Mouse (Mus musculus) lung, embryonic 14.5 days (tissue): ENCODE measurements around the gene Pappa. TPM values are rescaled to one million over a fixed set of nuclear protein-coding genes. Genes with fewer than 3 reads are reported as not detected.
A peak's percentile ranks its signal among the peaks of the same experiment; 100 is the strongest.

Experiments used
- ATAC-seq: fragments of 200-750 bp; cut with Nextera tagmentation; 2 replicates; pipeline ENCODE4 v1.8.0; 2017; ENCODE audit warnings: mild to moderate bottlenecking, moderate TSS enrichment, moderate library complexity; ENCODE audit not compliant: insufficient read depth
- DNase-seq: peaks from one replicate; pipeline ENCODE4 v3.0.0-alpha.2; 2015
- H3K27ac ChIP-seq: fragments of 300-500 bp; sonication (generic); 2 replicates; pipeline ENCODE4 v1.5.1; 2014; ENCODE audit warnings: low read depth, mild to moderate bottlenecking, moderate library complexity
- H3K27me3 ChIP-seq: fragments of 300-500 bp; sonication (generic); 2 replicates; pipeline ENCODE4 v1.6.1; 2014; ENCODE audit warnings: low read length, control low read depth; ENCODE audit not compliant: insufficient read depth
- H3K36me3 ChIP-seq: fragments of 300-500 bp; sonication (generic); 2 replicates; pipeline ENCODE4 v1.6.1; 2014; ENCODE audit warnings: control low read depth; ENCODE audit not compliant: insufficient read depth
- H3K4me1 ChIP-seq: fragments of 300-500 bp; sonication (generic); 2 replicates; pipeline ENCODE4 v1.6.1; 2014; ENCODE audit warnings: antibody characterized with exemption, control low read depth; ENCODE audit not compliant: insufficient read depth
- H3K4me2 ChIP-seq: fragments of 300-500 bp; sonication (generic); 2 replicates; pipeline ENCODE4 v1.6.1; 2014; ENCODE audit warnings: mild to moderate bottlenecking
- H3K4me3 ChIP-seq: fragments of 300-500 bp; sonication (generic); 2 replicates; pipeline ENCODE4 v1.5.1; 2014; ENCODE audit warnings: low read depth, low read length
- H3K9ac ChIP-seq: fragments of 300-500 bp; sonication (generic); 2 replicates; pipeline ENCODE4 v1.6.1; 2014
- H3K9me3 ChIP-seq: fragments of 300-500 bp; sonication (generic); 2 replicates; pipeline ENCODE4 v1.6.1; 2016; ENCODE audit warnings: low read depth, low read length, control low read depth
- CTCF ChIP-seq: IDR thresholded peaks from 2 replicates; pipeline ENCODE4 v1.5.1; 2016; ENCODE audit warnings: antibody characterized with exemption, low read depth
- whole genome bisulfite sequencing: fragments of 180-500 bp; shearing (Covaris S2); extraction: QIAGEN DNeasy Blood & Tissue Kit; methylation state at CpG from one replicate; pipeline ENCODE4 v1.1.7; 2014; 5-methylcytosine and 5-hydroxymethylcytosine counted together
- polyA plus RNA-seq: library from polyadenylated mRNA; unstranded; fragments of >200 nt; fragmentation: Nextera tagmentation; extraction: Ambion mirVana; gene quantifications from 2 replicates; pipeline ENCODE4 v1.2.1, GENCODE M21; 2014

Gene Pappa
- polyA plus RNA-seq, 1 experiment from 2014 or later = 2.4 TPM

DNA sequence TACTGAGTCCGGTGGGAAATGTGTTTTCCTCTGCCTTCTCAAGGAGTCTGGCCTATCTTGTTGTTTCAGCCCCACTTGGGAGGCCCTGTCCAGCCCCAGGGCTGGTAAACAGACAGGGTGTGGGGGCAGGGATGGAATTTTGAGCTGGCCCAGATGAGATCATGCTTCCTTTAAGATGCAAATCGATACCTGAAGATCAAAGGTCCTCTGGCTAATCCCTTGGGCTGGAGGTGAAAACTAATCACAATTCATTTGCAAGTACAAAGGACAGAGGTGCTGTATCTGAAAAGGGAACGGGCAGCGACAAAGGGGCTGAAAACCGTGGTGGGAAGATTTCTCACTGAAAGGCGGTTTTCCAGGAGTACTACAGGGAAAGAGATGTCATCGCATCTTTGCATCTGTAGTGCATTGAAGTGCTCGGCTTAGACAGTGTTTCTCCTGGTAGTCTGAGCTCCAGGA lies 114.6 kb downstream of the Pappa start:
- no peaks in the 10 kb centered on the region for H3K27me3 ChIP-seq
- no peaks in the 10 kb centered on the region for H3K9me3 ChIP-seq
- no peak overlapping the region for H3K27ac ChIP-seq
- TF ChIP-seq CTCF = no peak
- DNase-seq = no peak
- 18% methylated on average over 8 of the region's 8 CpGs for WGBS
- ATAC-seq = no peak
- no peak overlapping the region for H3K9ac ChIP-seq
- peaks cover 4% of the 10 kb centered on the region; the same call in 1 of the 2 replicates for H3K4me1 ChIP-seq
- no peaks in the 10 kb centered on the region for H3K36me3 ChIP-seq
- no peak overlapping the region for H3K4me2 ChIP-seq
- H3K4me3 ChIP-seq = no peak overlapping the region

DNA sequence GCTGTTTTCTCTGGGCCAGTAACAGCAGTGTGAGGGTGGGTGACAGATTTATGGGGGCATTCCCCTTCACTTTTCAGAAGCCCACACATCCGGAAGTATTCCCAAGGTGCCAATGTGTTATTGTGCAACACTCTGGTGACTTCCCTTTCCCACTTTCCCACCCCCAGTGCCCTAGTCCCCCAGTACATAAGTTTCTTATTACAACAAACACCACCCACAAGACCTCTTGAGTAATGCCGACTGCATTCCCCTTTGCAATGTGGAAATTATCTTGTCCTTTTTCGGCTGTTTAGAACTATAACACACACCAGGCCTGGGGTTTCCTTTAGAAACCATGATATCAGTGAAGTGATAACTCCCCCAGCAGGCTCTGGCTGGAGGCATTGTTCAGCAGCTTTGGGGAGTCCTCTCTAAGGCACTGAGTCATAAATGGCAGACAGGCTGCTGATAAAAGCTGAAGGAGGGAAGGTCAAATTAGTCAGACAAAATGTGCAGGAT lies 118.5 kb downstream of the Pappa start:
- Histone ChIP-seq H3K4me3 (no peak overlapping the region), H3K4me1 (peaks cover 4% of the 10 kb centered on the region; the same call in 1 of the 2 replicates), H3K27ac (no peak overlapping the region), H3K4me2 (no peak overlapping the region), H3K9me3 (no peaks in the 10 kb centered on the region), H3K9ac (no peak overlapping the region), H3K36me3 (no peaks in the 10 kb centered on the region), H3K27me3 (no peaks in the 10 kb centered on the region)
- WGBS = 18% methylated on average over 3 of the region's 3 CpGs
- DNase-seq (peak; percentile 55), ATAC-seq (peak; percentile 78)
- no peak for TF ChIP-seq CTCF

- H3K4me3 ChIP-seq = no peak overlapping the region
- H3K36me3 ChIP-seq = no peaks in the 10 kb centered on the region
- DNase-seq (no peak), ATAC-seq (peak; percentile 53; the same call in 1 of the 2 replicates)
- no peaks in the 10 kb centered on the region for H3K9me3 ChIP-seq
- H3K27me3 ChIP-seq = no peaks in the 10 kb centered on the region
- H3K9ac ChIP-seq = no peak overlapping the region
- H3K27ac ChIP-seq = no peak overlapping the region
- 25% methylated on average over 2 of the region's 2 CpGs for WGBS
- H3K4me1 ChIP-seq = peaks cover 4% of the 10 kb centered on the region; the same call in 1 of the 2 replicates
- TF ChIP-seq CTCF = no peak
- H3K4me2 ChIP-seq = no peak overlapping the region
These were observed 119.3 kb downstream of the Pappa start for GRCm38 (mm10) chr4:65243245-65243644.

- H3K36me3 ChIP-seq = no peaks in the 10 kb centered on the region
- peaks cover 4% of the 10 kb centered on the region; the same call in 1 of the 2 replicates for H3K4me1 ChIP-seq
- H3K9ac ChIP-seq = no peak overlapping the region
- ATAC-seq = no peak
- no peaks in the 10 kb centered on the region for H3K9me3 ChIP-seq
- H3K4me2 ChIP-seq = no peak overlapping the region
- WGBS = 71% methylated on average over 4 of the region's 4 CpGs
- TF ChIP-seq CTCF = no peak
- H3K4me3 ChIP-seq = no peak overlapping the region
- no peak overlapping the region for H3K27ac ChIP-seq
- no peak for DNase-seq
- H3K27me3 ChIP-seq = no peaks in the 10 kb centered on the region
These were observed 121.0 kb downstream of the Pappa start for GRCm38 (mm10) chr4:65245015-65245414.

DNA sequence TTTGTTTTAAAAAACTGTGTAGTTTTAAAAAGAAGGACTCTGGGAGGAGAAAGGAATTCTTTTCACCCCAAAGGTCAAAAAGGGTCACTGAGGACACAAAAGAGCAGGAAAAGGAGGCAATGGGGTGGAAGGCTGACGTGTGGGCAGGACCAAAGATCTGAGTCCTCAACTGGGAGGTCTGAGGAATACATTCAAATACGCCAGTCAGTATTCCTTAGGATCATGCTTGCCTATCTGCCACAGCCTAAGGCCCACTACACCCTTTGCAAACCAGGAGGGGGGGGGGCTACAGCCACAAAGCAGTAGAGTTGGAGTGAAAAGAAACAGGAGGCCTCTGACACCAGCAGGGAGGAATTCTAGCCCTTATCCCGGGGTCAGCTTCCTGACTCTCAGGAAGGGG lies 121.5 kb downstream of the Pappa start:
- ATAC-seq = no peak

GRCm38 (mm10) chr4:65252193-65252592 lies 128.2 kb downstream of the Pappa start:
- ATAC-seq (no peak), DNase-seq (peak; percentile 8)
- Histone ChIP-seq H3K9ac (no peak overlapping the region), H3K36me3 (no peaks in the 10 kb centered on the region), H3K27ac (no peak overlapping the region), H3K4me1 (no peaks in the 10 kb centered on the region), H3K9me3 (no peaks in the 10 kb centered on the region), H3K4me3 (no peak overlapping the region), H3K27me3 (no peaks in the 10 kb centered on the region), H3K4me2 (no peak overlapping the region)
- WGBS = 11% methylated on average over 8 of the region's 8 CpGs
- no peak for TF ChIP-seq CTCF

More for the DNA sequence above, 121.5 kb downstream of the Pappa start:
- 63% methylated on average over 3 of the region's 3 CpGs for WGBS
- no peaks in the 10 kb centered on the region for H3K27me3 ChIP-seq
- no peaks in the 10 kb centered on the region for H3K36me3 ChIP-seq
- H3K9ac ChIP-seq = no peak overlapping the region
- no peaks in the 10 kb centered on the region for H3K9me3 ChIP-seq
- no peak overlapping the region for H3K4me2 ChIP-seq
- DNase-seq = no peak
- H3K27ac ChIP-seq = no peak overlapping the region
- no peak overlapping the region for H3K4me3 ChIP-seq
- peaks cover 4% of the 10 kb centered on the region; the same call in 1 of the 2 replicates for H3K4me1 ChIP-seq
- TF ChIP-seq CTCF = no peak

GRCm38 (mm10) chr4:65254073-65254472 lies 130.1 kb downstream of the Pappa start:
- no peaks in the 10 kb centered on the region for H3K4me1 ChIP-seq
- TF ChIP-seq CTCF = no peak
- WGBS = 86% methylated on average over 1 of the region's 1 CpGs

More at GRCm38 (mm10) chr4:65254073-65254472, 130.1 kb downstream of the Pappa start:
- ATAC-seq (no peak), DNase-seq (no peak)
- H3K27ac ChIP-seq = no peak overlapping the region
- H3K4me2 ChIP-seq = no peak overlapping the region
- no peaks in the 10 kb centered on the region for H3K9me3 ChIP-seq
- H3K4me3 ChIP-seq = no peak overlapping the region
- H3K36me3 ChIP-seq = no peaks in the 10 kb centered on the region
- H3K27me3 ChIP-seq = no peaks in the 10 kb centered on the region
- no peak overlapping the region for H3K9ac ChIP-seq
